Mouse (Mus musculus) 3T3-L1 (cell line): Measurements from ENCODE around the gene Olfr318.
"Not testable (repeated sequence)": the region's sequence is repeated elsewhere in the genome, so short reads cannot be mapped to it uniquely, and the experiment has no call there.

ENCODE experiments used
- DNase-seq: peaks from one replicate; pipeline ENCODE4 v3.0.0-alpha.2; 2015; ENCODE audit warnings: low read depth, low spot score

The Olfr318 gene

DNA sequence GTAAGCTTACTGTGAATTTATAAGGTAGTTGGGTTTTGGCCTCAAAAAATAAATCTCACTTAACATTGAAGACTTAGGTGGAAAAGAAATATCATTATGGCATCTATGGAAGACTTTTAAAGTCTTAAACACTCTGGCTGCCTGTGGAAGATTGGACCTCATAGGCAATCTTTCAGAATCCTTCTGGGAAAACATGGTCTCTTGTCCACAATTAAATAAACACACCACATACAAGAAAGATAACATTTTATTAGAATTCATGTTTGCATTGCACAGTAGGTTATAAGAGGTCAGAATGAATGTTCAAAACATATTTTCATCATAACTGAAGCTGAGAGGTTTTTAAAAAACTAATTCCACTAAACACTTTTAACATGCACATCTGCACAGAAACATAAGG is at the start of gene Olfr318:
Gene Olfr318, minus strand, starts transcription at position 101 of the 400 bp plus-strand sequence.
- DNase-seq, result no peak

DNA sequence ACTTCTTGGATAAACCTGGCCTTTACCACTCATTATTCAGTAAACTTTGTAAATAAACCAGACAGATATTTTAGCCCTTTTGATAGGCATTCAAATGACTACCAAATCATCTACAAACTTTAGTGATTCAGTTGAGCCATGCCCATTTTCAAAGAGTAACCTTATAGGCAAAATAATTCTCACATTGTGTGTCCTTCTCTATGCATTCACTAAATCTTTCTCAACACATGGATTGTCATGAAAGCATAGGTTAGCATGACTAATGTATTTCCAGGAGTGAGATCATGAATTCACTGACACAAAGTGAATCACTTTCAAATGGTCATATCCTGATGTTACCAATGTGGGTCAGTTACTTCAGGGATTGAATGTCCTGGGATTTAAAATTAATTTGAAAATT is 49.1 kb upstream of the Olfr318 start, which contains the start of gene Olfr315:
Gene Olfr315, plus strand, starts transcription at position 301 of the 400 bp plus-strand sequence.
- no peak for DNase-seq

DNA sequence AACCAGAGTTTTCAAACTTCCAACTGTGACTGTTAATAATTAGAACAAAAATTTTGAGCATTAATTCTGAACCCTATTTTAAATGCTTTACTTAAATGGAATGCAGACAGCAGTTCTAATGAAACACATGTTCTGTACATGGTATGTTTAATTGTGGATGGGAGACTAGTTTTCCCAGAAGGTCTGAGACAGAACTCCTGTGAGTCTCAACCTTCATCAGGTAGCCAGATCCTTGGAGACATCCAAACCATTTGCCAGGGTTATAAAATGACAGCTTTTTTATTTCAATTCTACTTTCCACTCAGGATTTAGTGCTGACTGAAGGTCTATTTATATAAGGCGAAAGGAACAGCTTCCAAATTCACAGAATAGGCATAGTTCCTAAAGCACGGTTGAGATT is 28.6 kb upstream of the Olfr318 start, which contains the start of gene Olfr316:
Gene Olfr316, plus strand, starts transcription at position 301 of the 400 bp plus-strand sequence.
- no peak for DNase-seq

DNA sequence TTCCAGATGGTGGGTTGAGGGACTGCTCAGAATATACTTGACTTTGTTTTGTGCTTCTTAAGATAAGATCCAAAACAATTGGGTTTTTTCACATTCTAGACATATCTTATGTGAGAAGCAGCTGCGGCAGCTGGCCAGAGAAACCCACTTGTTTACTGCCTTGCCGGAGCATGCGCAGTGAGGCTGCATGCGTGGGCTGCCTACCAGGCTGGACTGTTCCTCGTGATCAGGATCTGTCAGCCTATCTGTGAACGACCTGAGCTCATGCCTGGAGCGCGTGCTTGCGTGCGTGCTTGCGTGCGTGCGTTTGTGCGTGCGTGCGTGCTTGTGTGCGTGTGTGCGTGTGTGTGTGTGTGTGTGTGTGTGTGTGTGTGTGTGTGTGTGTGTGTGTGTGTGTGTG is 27.3 kb upstream of the Olfr318 start:
- not testable (repeated sequence) for DNase-seq

DNA sequence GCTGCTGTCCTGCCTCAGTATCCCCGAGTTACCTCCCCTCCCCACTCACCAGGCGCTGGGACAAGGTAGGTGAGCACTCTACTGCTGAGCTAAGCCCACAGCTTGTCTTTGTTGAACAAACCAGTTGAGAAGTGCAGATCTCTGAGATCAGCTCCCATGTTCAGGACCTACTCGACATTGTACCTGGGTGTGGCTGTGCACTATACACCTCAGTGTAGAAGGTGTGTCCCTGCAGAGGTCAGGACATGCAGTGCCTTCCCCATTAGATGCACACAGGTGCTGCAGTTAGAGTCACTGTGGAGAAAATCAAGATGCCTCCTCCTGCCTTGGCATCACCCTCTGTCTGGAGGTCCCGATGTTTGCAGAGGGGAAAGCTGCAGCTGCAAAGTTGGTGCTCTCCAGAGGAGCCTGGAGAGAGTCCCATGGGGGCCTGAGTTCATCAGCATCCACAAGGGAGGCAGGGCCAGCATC is 15.0 kb upstream of the Olfr318 start, which contains the start of gene Olfr317:
Gene Olfr317, minus strand, starts transcription at position 421 of the 471 bp plus-strand sequence.
- DNase-seq, result no peak

DNA sequence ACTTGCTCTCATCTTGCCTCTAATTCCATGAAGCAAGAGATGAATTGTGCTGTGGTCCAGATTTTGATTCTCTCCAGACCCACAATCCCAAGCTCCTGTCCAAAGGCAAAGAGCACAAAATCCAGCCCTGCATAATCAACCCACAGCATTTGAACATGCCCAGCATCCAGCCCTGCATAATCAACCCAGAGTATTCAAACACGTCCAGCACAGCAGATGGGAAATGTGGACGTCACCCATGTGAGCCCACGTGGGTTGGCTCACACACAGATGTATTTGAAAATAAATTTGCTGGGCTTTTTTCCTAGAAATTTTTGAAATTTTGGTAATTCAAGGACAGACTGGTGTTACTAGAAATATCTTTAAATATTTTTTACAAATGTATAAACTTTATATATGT is 9.6 kb upstream of the Olfr318 start:
- no peak for DNase-seq

DNA sequence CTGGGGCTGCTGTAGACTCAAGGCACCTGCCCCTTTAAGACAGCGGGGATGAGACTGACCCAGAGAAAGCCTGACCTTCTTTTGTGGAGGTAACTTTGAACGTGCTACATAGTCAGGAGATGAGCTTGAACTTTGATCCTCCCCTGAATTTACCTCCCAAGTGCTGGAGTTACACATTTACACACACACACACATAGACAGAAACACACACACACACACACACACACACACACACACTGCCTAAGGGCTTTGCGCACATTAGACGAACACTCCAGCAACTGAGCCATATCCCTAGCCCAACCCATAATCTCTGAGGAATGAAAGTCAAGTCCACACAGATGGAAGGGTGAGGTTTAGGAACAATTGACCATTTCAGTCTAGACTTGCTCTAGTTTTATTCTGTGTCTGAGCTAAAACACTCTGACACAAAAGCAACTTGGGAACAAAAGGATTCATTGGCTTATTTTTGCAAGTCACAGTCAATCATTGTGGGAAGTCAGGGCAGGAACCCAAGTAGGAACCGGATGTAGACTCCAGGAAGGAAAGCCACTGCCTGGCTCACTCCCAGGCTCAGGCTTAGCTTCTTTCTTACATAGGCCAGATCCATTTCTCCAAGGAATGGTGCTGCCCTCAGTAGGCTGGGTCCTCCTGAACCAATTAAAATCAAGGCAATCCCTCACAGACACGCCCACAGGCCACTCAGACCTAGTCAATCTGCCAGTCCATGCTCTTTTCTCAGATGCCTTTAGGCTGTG is 4.3 kb upstream of the Olfr318 start:
- not testable (repeated sequence) for DNase-seq

DNA sequence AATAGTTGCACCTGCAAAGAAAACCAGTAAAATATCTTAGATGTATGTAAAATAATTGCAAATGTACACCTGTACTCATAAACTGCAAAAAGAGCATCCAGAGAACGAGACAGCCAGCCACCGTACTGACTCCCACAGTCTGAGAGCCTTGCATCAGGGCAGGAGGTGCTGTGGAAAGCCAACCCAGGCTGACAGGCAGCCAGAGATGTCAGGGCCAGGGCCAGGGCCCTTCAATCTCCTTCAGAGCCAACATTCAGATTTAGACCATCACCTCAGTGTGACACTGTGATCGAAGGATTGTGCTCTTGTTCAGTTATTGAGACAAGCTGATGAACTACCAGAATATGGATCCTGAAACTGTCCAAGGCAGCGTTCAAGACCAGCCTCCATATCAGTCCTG is 4.1 kb downstream of the Olfr318 start:
- no peak for DNase-seq

DNA sequence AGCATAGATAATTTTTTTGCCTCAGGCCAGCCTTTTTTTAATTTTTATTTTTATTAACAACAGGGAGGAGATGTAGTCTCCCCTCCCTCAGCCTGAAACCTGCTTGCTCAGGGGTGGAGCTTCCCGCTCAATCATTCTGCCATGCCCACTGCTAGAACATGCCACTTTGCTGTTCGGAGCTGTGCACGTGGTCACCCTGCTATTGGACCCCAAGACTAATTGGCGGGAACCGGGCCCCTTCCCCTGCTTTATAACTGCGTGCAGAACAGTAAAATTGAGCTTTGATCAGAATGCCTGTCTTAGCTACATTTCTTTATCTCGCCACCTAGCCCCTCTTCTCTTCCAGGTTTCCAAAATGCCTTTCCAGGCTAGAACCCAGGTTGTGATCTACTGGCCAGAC is 6.1 kb downstream of the Olfr318 start:
- DNase-seq, result not testable (repeated sequence)

DNA sequence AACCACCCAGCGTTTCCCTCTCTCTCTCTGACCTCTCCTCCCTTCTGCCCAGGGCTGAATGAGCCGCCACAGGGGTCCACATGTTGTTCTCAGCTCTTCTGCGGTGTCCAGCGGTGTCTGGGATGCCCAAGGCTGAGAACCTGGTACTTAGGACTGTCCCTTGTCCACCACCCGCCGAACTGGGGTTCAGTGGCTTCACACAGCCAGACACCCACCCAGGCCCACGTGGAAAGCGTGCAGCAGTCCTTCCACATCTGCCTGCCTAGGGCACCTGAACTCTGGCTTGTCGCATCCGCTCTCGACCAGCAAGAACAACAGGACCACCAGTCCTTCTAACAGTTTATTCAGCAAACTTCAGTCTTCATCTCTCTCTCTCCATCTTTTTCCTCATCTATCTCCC is 14.7 kb downstream of the Olfr318 start:
- no peak for DNase-seq

DNA sequence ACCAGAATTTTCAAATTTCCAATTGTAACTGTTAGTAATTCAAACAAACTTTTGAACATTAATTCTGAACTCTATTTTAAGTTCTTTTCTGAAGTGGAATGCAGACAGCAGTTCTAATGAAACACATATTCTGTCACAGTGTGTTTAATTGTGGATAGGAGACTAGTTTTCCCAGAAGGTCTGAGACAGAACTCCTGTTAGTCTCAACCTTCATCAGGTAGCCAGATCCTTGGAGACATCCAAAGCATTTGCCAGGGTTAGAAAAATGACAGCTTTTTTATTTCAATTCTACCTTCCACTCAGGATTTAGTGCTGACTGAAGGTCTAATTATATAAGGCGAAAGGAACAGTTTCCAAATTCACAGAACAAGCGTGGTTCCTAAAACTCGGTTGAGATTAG is 25.0 kb downstream of the Olfr318 start, which contains the start of gene Olfr319:
Gene Olfr319, plus strand, starts transcription at position 301 of the 400 bp plus-strand sequence.
- DNase-seq, result no peak

DNA sequence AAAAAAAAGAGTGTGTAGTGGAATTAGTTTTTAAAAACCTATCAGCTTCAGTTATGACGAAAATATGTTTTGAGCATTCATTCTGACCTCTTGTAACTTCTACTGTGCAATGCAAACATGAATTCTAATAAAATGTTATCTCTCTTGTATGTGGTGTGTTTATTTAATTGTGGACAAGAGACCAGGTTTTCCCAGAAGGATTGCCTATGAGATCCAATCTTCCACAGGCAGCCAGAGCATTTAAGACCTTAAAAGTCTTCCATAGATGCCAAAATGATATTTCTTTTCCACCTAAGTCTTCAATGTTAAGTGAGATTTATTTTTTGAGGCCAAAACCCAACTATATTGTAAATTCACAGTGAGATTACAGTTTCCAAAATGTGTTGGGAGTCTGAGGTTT is 43.0 kb downstream of the Olfr318 start, which contains the start of gene Olfr320:
Gene Olfr320, plus strand, starts transcription at position 301 of the 400 bp plus-strand sequence.
- no peak for DNase-seq

DNA sequence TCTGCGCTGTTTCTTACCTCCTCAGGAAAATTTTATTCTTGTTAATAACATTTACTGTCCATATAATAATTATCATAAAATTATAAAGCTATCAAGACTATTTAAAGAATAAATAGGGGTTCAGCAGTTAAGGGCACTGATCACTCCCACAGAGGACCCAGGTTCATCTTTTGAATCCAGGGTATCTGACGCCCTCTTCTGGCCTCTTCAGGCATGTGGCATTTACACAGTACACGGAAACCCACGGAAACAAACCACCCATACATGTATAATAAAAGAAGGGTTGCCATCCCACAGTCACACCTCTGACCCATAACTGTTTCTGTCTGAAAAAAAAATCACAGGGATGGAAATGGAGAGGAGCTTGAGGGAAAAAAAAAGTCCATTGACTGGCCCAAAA is 52.0 kb downstream of the Olfr318 start:
- DNase-seq, result no peak

DNA sequence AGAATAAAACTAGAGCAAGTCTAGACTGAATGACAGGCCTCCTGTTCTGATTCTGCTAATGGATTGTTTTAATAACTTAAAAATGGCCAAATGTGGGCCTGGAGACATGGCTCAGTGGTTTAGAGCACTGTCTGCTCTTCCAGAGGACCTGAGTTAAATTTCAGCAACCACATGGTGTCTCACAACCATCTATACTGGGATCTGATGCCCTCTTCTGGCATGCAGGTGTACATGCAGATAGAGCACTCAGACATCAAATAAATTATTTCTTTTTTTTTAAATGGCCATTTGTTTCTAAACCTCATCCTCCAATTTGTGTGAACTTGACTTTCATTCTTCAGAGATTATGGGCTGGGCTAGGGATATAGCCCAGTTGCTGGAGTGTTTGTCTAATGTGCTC is 54.6 kb downstream of the Olfr318 start:
- no peak for DNase-seq
